Mouse (Mus musculus) spleen, postnatal 36 days (tissue): ENCODE measurements at regions not wholly inside any gene's neighbourhood (a gene's known extent, or its start where the extent isn't known, plus 50 kb on each side); places are given as distances from the start of the nearest gene placed in this dataset.

ENCODE experiments used
- DNase-seq, 2 experiments: peaks; one replicate each; pipeline ENCODE4 v3.0.0; 2022; ENCODE audit warnings: low spot score in 2 of 2, mixed read lengths in 1 of 2

GRCm38 (mm10) chr4:48871105-48871504 is 188.0 kb upstream of the Plppr1 start:
- no peak for DNase-seq

GRCm38 (mm10) chr4:48889074-48889592 is 169.9 kb upstream of the Plppr1 start:
- no peak for DNase-seq

- no peak for DNase-seq
These were observed 154.5 kb upstream of the Plppr1 start for GRCm38 (mm10) chr4:48904551-48904950.

- no peak for DNase-seq
These were observed 153.7 kb upstream of the Plppr1 start for GRCm38 (mm10) chr4:48905196-48905867.

- DNase-seq = no peak
These were observed 149.9 kb upstream of the Plppr1 start for GRCm38 (mm10) chr4:48909161-48909560.

GRCm38 (mm10) chr4:48913301-48913700 is 145.8 kb upstream of the Plppr1 start:
- DNase-seq = no peak

- DNase-seq = no peak
These were observed 134.3 kb upstream of the Plppr1 start for GRCm38 (mm10) chr4:48924576-48925459.

- no peak for DNase-seq
These were observed 120.7 kb upstream of the Plppr1 start for GRCm38 (mm10) chr4:48938420-48938819.

- no peak for DNase-seq
These were observed 120.2 kb upstream of the Plppr1 start for GRCm38 (mm10) chr4:48938892-48939291.

- DNase-seq = no peak
These were observed 113.7 kb upstream of the Plppr1 start for GRCm38 (mm10) chr4:48945266-48945818.

- DNase-seq = no peak
These were observed 106.1 kb upstream of the Plppr1 start for GRCm38 (mm10) chr4:48952965-48953364.

- no peak for DNase-seq
These were observed 83.3 kb upstream of the Plppr1 start for GRCm38 (mm10) chr4:48975810-48976209.

GRCm38 (mm10) chr4:48992021-48992420 is 67.1 kb upstream of the Plppr1 start:
- no peak for DNase-seq
